Mouse (Mus musculus) kidney, adult 9 months (tissue): ENCODE results near the gene Slc27a3.

Experiments used
- DNase-seq: peaks from one replicate; pipeline ENCODE4 v3.0.0; 2022

Slc27a3 gene

GRCm38 (mm10) chr3:90389511-90390490 lies at the start of gene Slc27a3:
Gene Slc27a3, minus strand, starts transcription at chr3:90389938.
- peak; percentile 31 for DNase-seq

- DNase-seq = no peak
Measured at GRCm38 (mm10) chr3:90437131-90437530, 47.4 kb upstream of the Slc27a3 start.

- DNase-seq = peak; percentile 77
Measured at GRCm38 (mm10) chr3:90434073-90434730, 44.5 kb upstream of the Slc27a3 start.

GRCm38 (mm10) chr3:90433381-90434020 lies 43.8 kb upstream of the Slc27a3 start, which contains the start of gene Ints3:
Gene Ints3, minus strand, starts transcription at chr3:90433622.
- peak; percentile 100 for DNase-seq

- DNase-seq = peak; percentile 61
Measured at GRCm38 (mm10) chr3:90432811-90433219, 43.1 kb upstream of the Slc27a3 start.

DNA sequence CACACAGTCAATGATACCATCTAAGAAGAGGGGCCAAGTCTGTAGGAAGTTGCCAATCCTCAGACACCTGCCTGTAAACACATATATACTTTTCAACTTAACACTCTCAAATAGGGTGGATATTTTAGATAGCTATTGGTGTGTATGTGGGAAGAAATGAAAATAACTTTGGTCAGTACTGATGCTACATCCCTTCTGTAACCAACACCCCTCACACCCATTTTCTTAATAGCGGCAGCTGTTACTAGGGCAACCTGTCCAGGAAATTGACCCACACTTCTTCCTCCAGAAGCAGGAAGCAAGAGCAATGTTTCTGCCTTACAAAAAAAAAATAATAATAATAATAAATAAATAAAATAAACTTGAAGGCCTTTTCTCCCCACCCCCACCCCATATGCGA lies 42.6 kb upstream of the Slc27a3 start:
- no peak for DNase-seq

GRCm38 (mm10) chr3:90429576-90429975 lies 39.8 kb upstream of the Slc27a3 start:
- no peak for DNase-seq

- DNase-seq = no peak
Measured at GRCm38 (mm10) chr3:90428186-90428585, 38.4 kb upstream of the Slc27a3 start.

DNA sequence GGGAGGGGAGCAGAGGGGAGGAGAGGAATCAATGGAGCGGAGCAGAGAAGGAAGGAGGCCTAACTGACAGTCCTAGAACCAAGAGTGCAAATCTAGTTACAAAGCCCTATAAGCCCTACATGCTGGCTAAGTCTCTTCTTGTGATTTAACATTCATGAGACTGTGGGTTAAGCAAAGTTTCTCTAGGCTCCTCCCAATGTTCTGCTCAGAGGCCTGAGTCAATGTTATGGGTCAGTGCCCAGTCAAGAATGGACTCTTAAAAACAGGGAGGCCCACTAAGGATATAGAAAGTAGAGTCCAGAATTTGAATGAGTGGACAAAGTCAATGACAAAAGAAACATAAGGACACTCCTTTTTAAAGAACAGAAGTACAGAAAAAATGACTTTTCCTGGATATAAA lies 37.8 kb upstream of the Slc27a3 start:
- DNase-seq = peak; percentile 57

DNA sequence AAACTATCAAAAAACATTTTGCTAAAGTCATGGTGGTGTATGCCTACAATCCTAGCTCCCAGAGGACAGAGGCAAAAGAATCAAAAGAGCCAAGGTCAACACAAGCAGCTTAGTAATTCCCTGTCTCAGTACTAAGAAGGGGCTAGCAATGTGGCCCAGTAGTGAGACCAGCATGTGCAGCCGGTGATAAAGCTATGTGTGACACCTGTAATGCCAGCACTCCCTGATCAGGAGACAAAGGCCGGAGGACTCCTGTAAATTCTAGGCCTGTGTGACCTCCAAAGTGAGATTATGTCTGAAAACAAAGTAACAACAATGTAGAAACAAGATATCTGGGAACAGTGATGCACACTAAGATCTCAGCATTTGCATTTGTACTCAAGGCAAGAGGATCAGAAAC lies 35.8 kb upstream of the Slc27a3 start:
- DNase-seq = no peak

DNA sequence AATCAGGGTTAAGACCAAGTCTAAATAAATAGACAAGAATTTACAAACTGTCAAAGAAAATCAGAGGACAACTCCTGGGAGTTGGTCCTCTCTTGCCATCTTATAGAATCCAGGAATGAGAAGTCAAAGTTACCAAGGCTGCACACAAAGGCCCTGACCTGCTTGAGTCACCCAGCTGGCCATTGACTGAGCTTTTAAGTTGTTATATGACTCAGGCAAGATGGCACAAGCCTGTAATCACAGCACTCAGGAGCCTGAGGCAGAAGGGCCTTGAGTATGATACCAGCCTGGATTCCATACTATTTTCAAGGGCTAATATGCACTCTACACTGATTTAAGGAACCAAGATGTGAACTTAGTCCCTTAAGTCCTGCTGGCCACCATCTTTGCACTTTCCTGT lies 33.8 kb upstream of the Slc27a3 start:
- no peak for DNase-seq

DNA sequence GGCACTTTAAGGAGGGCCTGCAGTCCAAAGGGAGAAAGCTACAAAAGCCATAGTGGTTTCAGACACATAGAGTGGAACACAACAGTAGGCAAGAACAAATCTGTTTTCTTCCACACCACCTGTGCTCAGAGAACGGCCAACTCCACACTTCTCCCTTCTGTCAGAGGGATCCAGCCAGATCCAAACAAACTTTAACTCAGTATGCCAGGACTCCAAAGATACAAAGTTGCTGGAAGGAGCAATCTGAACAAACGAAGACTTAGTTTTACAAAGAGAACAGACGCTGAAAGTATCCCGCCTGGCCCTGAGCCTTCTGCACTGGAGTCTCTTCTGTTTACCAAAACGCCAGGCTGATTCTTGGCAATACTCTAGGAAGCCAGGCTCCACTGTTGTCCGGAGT lies 31.0 kb upstream of the Slc27a3 start:
- no peak for DNase-seq

GRCm38 (mm10) chr3:90413011-90413396 lies 23.3 kb upstream of the Slc27a3 start:
- no peak for DNase-seq

- DNase-seq = peak; percentile 73
Measured at GRCm38 (mm10) chr3:90412312-90413010, 22.7 kb upstream of the Slc27a3 start.

DNA sequence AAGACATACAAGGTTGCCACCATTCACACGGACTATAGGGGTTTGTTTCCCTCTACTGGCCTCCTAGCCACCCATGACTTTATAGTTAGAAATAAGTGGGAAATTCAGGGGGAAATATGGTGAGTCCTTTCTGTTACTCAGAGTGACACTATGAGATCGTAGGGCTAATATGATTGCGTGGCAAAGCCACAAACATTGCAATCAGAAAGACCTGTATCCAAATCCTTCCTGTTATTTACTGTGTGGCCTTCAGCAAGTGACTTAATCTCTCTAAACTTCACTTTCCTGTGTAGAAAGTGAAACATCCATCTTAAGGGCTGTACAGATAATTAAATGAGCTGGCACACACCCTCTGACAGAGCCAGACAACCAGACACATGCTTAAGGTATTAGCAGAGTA lies 19.0 kb upstream of the Slc27a3 start:
- DNase-seq = no peak

DNA sequence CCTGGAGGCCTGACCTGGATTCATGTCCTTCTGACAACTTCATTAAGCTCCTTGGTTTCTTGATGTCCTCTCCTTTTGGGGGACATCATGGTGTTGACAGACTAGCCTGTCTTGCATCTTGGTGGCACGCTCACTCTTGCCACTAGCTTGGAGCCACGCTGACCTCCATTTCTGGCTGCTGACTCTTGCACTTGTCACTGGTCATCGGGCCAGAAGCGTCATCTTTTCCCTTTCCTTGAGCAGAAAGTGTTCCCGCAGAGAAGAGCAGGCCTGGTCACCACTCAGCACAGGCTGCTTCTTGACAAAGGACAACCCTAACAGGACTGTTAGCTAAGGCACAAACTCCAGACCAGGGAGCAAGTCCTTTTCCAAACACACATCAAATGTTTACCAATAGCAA lies 16.7 kb upstream of the Slc27a3 start:
- no peak for DNase-seq

DNA sequence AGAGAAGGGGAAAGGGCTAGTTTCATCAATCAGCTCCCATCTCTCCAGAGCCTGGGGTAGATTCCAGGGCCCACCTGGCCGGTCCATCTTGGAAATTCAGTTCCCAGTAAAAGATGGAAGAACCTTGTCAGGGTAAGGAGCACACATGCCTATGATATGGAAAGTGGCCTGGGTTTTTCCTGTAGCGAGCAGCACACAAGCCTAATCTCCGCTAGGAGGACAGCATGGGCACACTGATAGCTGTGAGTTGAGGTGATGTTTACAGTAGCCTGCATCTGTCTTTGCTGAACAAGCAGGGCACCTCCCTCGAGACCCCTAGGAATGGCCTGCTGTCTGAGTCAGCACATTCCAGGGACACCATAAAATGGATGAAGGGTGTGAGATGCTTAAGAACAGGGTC lies 14.9 kb upstream of the Slc27a3 start:
- DNase-seq = no peak

- no peak for DNase-seq
Measured at GRCm38 (mm10) chr3:90404121-90404520, 14.4 kb upstream of the Slc27a3 start.

DNA sequence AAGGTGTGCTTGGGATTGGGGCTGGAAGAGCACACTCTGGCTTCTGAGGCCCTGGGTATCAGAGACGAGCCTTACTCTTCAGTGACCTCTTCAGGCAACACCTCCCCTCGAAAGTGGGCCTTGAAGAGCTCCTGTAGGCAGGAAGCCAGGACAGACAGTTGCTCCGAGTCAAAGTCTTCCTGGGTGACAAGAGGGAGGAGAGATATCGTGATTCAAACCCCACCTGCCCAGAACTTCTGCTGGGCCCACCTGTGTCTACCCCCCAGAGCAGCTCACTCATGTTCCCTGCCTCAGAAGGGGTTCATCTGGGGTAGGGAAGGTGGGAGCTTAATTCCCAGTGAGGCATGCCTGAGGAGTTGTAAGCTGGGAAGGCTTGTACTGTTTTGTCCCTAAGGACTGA lies 11.3 kb upstream of the Slc27a3 start:
- no peak for DNase-seq

DNA sequence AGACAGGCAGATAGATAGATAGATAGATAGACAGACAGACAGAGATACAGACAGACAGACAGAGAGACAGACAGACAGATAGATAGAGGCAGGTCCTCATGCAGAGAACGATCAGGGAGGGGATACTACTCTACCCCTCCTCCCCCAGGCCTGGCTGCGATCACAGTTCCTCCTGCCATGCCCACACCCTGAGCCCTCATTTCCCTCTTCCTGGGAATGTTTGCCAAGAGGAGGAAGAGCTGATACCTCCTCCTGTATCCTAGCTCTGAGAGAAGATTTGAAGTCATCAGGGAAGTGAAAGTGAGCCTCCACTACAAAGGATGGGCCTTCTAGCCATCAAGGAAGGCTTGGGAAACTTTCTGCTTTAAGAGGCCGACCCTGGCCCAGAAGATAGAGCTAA lies 5.9 kb upstream of the Slc27a3 start:
- DNase-seq = no peak

- no peak for DNase-seq
Measured at GRCm38 (mm10) chr3:90392661-90393060, 2.9 kb upstream of the Slc27a3 start.

GRCm38 (mm10) chr3:90391941-90392340 lies 2.2 kb upstream of the Slc27a3 start:
- no peak for DNase-seq

- DNase-seq = no peak
Measured at GRCm38 (mm10) chr3:90391004-90391403, 1.3 kb upstream of the Slc27a3 start.
